Mouse (Mus musculus): Measurements from ENCODE around the gene Ccin.
A peak's percentile ranks its signal among the peaks of the same experiment; 100 is the strongest.

Gene Ccin

DNA sequence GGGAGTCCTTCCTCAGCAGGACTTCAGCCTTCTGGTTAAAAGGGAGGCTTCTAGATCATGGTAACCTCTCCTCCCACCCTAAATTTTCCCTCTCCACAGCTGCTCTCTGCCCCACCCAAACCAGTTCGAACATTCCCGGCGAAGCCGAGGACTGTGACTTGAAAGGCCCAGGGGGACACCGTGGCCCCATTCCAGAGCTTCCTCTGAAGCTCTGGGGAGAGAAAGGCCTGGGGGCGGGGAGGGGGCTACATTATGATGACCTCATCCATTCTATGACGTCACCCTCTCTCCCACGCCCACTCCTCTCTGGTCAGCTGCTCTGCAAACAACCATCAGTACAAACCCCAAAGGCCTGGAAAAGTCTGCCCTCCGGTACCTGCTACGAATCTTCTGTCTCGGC, at the start of gene Ccin:
Ccin (plus strand) TSS at position 303 of the 400 bp plus-strand sequence.
- DNase-seq (ENCODE audit: low read depth, low spot score): no peak

DNA sequence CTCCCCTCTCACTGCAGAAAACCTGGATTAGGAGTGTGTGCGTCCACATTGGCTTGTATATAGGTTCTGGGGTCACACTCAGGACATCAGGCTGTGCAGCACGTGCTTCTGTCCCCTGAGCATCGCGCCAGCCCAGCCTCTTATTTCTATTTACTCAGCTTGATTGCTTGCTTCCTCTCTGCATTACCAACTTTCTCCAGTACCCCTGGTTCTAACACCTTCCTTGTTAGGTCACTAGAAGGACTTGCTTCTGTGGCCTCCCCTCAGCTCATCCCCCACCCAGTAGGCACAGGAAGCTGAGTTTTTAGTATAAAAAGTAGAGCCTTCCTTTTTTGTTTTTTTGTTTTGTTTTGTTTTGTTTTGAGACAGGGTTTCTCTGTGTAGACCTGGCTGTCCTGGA, 47.1 kb upstream of the Ccin start:
- DNase-seq (ENCODE audit: low read depth, low spot score): no peak

DNA sequence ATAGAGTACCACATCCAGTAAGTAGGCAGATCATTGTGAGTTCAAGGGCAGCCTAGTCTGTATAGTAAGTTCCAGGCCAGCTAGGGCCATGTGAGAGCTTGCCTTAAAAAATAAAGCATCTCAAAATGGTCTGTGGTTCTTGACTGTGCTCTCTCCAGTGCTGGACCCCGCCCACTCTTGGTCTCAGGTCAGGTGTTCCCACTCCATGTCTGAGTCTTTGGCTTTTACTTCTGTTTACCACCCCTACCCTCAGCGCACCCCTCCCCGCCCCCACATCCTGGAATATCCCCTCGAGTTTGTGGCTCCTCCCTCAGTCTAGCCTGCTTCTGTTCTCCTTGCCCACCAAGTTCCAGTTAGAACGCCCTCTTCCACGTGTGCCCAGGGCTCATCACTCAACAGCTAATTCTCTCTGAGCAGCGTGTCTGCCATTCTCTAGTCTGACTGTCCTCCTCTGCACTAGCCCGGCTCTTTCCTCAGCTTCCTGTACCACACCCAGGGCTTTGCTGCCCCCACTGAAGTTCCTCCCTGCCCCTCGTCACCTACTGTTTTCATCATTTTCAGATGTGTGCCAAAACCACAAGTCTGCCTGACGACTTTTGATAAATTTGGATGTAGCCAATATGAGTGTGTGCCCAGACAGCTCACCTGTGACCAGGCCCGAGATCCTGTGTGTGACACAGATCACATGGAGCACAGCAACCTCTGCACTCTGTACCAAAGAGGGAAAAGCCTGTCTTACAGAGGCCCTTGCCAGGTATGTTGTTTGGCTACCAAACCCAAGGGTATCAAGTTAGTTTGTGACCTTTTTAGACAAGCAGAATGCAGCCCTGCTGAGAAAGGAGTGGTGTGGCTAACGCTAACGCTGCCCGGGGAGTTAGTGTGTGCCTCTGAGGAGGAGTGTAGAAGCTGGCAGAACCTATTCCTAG, 46.3 kb upstream of the Ccin start:
- no peak for DNase-seq (ENCODE audit: low read depth, low spot score)

GRCm38 (mm10) chr4:43941315-43941714, 42.0 kb upstream of the Ccin start:
- no peak for DNase-seq (ENCODE audit: low read depth, low spot score)

GRCm38 (mm10) chr4:43942421-43942820, 40.9 kb upstream of the Ccin start:
- DNase-seq (ENCODE audit: low read depth, low spot score): no peak

DNA sequence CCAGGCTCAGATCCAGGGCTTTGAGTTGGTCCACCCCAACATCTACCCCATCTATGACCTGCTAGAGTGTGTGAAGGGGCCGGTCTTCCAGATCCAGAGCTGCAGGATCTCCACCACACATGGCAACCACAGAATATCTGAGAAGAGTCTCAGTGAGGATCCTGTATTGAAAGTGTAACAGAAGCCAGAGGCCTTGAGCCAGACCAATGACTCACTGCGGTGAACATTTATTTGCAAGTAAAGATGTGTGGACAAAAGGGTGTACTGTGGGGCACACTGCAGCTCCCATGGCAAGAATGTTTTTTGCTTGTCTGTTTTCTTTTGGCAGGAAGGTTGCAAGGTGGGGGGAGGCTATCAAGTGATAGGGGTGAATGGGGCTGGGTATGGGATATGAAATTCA, 35.7 kb upstream of the Ccin start:
- no peak for DNase-seq (ENCODE audit: low read depth, low spot score)

GRCm38 (mm10) chr4:43957292-43957845, 25.9 kb upstream of the Ccin start, which contains the start of gene Glipr2:
Gene Glipr2 (plus strand): TSS chr4:43957401.
- DNase-seq (ENCODE audit: low read depth, low spot score): peak; percentile 91

DNA sequence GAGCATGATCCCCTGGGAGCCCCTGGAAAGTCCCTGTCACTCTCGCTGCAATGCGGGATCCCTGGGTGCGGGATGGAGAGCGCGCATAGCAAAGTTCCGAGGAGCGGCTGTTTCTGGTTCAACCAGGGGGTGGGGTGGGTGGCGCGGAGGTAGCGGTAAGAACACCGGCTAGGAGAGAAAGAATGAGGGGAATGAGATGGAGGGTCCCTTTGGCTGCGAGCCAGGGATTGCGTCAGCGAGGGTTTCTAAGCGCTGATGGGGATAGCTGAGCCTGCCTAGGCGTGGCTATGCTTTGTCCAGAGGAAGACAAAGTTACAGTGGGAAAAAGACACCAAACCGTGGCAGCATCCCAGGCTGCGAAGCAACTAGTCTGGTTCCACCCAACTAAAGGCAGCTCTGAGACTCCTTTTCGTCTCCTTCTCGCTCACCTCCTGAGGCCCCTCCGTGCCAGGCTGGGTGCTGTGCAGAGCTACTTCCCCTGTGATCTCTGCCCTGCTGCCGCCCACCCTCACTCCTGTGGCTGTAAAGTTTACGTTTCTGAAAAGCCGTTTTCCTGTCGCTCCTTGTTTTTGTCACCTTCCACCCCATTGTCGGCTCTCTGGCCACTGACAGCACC, 25.3 kb upstream of the Ccin start:
- peak; percentile 75 for DNase-seq (ENCODE audit: low read depth, low spot score)

- no peak for DNase-seq (ENCODE audit: low read depth, low spot score)
These were observed 23.6 kb upstream of the Ccin start for GRCm38 (mm10) chr4:43959523-43960179.

GRCm38 (mm10) chr4:43960207-43960606, 23.1 kb upstream of the Ccin start:
- DNase-seq (ENCODE audit: low read depth, low spot score): no peak

- no peak for DNase-seq (ENCODE audit: low read depth, low spot score)
These were observed 18.9 kb upstream of the Ccin start for GRCm38 (mm10) chr4:43964326-43964833.

DNA sequence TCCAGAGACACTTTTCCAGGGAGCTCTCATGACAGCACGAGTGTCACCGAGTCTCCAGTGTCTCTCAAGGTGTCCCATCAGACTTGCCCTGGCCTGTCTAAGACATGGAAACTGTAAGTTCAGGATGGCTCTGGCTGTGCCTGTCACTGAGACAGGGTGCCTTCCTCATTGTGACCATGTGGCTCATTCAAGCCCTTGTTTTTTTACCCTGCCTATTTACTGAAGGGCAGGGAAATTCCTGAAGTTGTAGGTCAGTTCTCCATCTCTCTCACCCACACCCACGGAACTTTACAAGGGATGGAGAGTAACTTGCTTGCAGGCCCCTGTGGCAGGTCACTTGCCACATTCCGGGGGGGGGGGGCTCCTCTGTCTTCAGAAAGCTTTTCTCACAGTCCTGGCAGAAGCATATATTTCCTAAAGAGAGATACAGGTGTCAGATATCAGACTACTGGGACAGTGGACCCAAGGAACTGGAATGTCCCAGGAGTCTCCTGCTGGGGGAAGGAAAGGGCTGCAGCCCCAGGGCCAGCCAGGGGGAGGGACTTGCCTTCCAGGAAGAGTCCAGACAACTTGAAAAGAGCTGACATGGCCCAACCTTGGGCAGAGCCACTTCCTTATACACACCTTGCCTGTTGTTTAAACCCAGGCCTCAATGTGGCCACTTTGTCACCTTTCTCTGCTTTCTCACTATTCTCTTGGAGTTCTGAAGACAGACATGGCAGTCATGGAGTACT, 18.2 kb upstream of the Ccin start:
- DNase-seq (ENCODE audit: low read depth, low spot score): no peak

- DNase-seq (ENCODE audit: low read depth, low spot score): no peak
These were observed 17.3 kb upstream of the Ccin start for GRCm38 (mm10) chr4:43965856-43966535.

- DNase-seq (ENCODE audit: low read depth, low spot score): no peak
These were observed 14.6 kb upstream of the Ccin start for GRCm38 (mm10) chr4:43968650-43969049.

- DNase-seq (ENCODE audit: low read depth, low spot score): no peak
These were observed 13.9 kb upstream of the Ccin start for GRCm38 (mm10) chr4:43969373-43969772.

GRCm38 (mm10) chr4:43970393-43971330, 12.6 kb upstream of the Ccin start:
- DNase-seq (ENCODE audit: low read depth, low spot score): no peak

DNA sequence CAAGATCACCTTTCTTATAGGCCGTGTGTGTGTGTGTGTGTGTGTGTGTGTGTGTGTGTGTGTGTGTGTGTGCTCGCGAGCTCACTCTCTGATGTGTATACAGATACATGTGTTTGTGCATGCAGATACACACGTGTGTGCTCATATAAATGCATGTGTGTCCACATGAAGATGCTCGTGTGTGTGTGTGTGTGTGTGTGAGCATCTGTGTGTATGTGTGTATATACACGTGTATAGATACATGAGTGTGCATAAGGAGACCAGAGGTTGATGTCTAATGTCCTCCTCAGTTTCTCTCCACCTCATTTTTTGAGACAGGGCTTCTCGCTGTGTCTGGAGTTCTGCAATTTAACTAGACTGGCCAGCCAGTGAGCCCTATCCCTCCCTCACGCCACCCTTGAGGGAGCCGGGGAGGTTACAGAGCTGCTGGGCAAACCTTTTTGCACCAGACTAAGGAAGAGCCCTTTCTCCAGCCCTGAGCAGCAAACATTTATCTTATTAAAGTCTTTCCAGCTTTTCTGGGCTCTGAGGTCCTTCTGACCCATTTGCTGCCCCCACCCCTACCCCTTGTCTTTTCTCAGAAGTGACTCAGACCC, 11.6 kb upstream of the Ccin start:
- no peak for DNase-seq (ENCODE audit: low read depth, low spot score)

DNA sequence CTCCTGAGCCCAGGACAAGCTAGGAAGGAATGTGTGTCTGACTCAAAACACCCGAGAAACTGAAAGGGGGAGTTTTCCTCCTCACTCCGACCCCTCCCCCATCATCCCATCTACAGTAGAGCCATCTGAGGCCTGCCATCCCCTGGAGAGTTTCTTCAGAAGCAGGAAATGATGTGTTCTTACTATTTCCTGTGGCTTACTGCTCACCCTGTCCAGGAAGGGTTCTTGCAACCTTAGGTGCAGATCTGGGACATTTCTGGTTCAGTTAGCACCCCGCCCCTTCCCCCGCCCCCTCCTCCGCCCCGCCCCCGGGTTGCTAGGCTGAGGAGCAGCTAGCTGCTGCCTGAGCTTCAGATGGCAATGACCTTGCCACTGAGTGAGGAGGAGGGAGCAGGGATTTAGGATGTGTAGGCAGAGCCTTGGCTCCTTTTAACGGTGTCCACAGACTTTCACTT, 11.1 kb upstream of the Ccin start:
- peak; percentile 49 for DNase-seq (ENCODE audit: low read depth, low spot score)

DNA sequence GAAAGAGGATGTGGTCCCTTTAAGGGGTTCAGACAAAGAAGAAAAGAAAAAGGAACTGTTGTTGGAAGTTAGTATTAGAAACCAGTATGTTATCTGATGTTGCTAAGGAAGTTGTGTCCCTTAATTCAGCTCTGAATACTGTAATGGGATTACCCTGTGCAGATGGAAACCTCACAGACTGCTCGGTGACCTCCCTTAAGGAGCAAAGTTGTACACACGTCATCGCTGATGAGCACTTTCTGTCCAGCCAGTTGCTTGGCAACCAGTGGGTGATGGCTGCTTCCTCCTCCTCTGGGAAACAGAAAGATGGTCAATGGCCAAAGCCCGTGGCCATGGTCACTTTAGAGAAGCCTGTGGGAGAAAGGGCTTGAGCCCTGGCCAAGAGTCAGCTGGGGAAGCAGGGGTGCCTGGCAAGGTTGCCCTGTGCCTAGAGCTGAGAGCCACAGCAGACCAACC, 9.7 kb upstream of the Ccin start:
- DNase-seq (ENCODE audit: low read depth, low spot score): no peak

All from embryo, embryonic 11.5 days (tissue).